Mouse (Mus musculus) large intestine, adult 2 months (tissue): ENCODE data around the gene Dmrtb1. TPM values are rescaled to one million over a fixed set of nuclear protein-coding genes. Genes with fewer than 3 reads are reported as not detected.

ENCODE experiments used
- DNase-seq: peaks from one replicate; pipeline ENCODE4 v3.0.0-alpha.2; 2012; ENCODE audit warnings: low read depth, low spot score
- WGBS: fragments of 180-500 bp; shearing (Covaris S2); methylation state at CpG from one replicate; pipeline ENCODE4 v1.1.7; 2018; 5-methylcytosine and 5-hydroxymethylcytosine counted together
- polyA plus RNA-seq: library from polyadenylated mRNA; depleted of rRNA; stranded (reverse); fragments of >200 nt; gene quantifications from 2 replicates; pipeline ENCODE4 v1.2.3, GENCODE M21; 2012; rRNA removed

Dmrtb1 gene
- polyA plus RNA-seq, 1 experiment, result not detected

DNA sequence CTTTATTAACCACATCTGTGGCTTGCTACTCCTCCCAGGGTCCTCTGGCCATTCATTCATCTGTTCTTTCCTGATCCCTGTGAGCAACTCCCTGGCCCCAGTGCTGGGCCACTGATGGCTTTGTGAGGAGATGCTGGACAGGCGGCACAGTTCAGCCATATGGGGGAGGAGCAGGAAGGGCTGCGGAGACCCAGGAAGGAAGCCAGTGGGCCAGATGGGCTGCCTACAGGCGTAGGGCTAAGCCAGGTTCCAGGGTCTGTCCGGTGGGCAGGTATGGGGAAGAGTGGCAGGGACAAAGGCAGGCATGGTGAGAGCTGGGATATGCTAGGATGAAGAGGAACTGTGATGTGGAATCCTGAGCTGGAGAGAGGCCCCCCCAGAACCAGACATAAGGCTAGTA, 55.8 kb downstream of the Dmrtb1 start:
- WGBS, result 75% methylated on average over 4 of the region's 4 CpGs

More for the DNA sequence above, 55.8 kb downstream of the Dmrtb1 start:
- no peak for DNase-seq

Other genes starting within 250 kb of the Dmrtb1 start
- gene Glis1, start 249.6 kb downstream of the Dmrtb1 start, polyA plus RNA-seq, result 0.31 and 0.89 TPM in 2 replicates
- gene Lrp8, start 118.0 kb upstream of the Dmrtb1 start, polyA plus RNA-seq, result 2.3 and 3.5 TPM in 2 replicates
- 51.0 and 51.8 TPM in 2 replicates for gene Magoh, start 195.5 kb upstream of the Dmrtb1 start, polyA plus RNA-seq
- 24.4 and 27.5 TPM in 2 replicates for gene 0610037L13Rik, start 205.6 kb upstream of the Dmrtb1 start, polyA plus RNA-seq
- 117 and 133 TPM in 2 replicates for gene Cpt2, start 239.4 kb upstream of the Dmrtb1 start, polyA plus RNA-seq